Mouse (Mus musculus): ENCODE results near the gene Fgf22. TPM values are rescaled to one million over a fixed set of nuclear protein-coding genes. Genes with fewer than 3 reads are reported as not detected.
"Not testable (repeated sequence)": the region's sequence is repeated elsewhere in the genome, so short reads cannot be mapped to it uniquely, and the experiment has no call there.

Gene Fgf22
- total RNA-seq, 4 experiments from 2014 or later, result 1.7 to 4.6 (median 2.4) TPM

- no peak for DNase-seq (ENCODE audit: low spot score in 2 of 2)
Measured at GRCm38 (mm10) chr10:79732500-79732899, 22.4 kb upstream of the Fgf22 start.

DNA sequence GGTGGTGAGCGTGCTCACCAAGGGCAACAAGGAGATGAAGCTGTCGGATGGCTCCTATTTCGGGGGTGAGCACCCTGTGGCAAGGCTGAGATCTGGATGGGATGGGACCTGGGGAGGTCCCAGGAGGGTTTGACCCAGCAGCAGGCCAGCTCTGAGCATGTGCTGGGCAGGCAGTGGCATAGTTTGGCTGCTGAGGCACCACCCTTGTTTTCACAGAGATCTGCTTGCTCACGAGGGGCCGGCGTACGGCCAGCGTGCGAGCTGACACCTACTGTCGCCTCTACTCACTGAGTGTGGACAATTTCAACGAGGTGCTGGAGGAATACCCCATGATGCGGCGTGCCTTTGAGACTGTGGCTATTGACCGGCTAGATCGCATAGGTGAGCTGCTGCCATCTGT, 21.0 kb upstream of the Fgf22 start:
- no peak for DNase-seq (ENCODE audit: low spot score in 2 of 2)

DNA sequence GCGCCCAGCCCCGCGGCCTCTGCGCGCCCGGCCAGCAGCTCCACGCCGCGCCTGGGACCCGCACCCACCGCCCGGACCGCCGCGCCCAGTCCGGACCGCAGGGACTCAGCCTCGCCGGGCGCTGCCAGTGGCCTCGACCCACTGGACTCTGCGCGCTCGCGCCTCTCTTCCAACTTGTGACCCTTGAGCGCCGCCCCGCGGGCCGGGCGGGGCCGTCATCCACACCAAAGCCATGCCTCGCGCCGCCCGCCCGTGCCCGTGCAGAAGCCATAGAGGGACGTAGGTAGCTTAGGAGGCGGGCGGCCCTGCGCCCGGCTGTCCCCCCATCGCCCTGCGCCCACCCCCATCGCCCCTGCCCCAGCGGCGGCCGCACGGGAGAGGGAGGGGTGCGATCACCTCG, 19.5 kb upstream of the Fgf22 start:
- no peak for DNase-seq (ENCODE audit: low spot score in 2 of 2)

DNA sequence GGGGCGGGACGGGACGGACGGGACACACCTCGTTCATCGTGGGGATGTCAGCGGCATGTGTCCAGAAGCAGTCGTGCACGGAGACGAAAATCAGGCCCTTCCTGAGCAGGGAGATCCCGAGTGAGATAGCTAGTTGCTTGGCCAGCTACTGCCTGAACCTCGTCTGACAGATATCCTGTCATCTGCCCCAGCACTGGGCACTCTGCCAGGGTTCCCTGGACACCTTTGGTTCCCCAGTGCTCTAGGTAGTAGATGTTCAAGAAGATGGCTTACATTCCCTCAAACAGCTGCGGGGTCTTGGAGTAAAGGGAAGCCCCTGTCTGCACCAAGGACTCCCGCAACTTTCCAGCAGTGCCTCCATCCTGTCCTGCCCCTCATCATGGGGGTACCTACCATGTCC, 18.2 kb upstream of the Fgf22 start:
- no peak for DNase-seq (ENCODE audit: low spot score in 2 of 2)

GRCm38 (mm10) chr10:79738259-79738658, 16.6 kb upstream of the Fgf22 start:
- DNase-seq (ENCODE audit: low spot score in 2 of 2), result no peak

GRCm38 (mm10) chr10:79739234-79739633, 15.6 kb upstream of the Fgf22 start:
- no peak for DNase-seq (ENCODE audit: low spot score in 2 of 2)

DNA sequence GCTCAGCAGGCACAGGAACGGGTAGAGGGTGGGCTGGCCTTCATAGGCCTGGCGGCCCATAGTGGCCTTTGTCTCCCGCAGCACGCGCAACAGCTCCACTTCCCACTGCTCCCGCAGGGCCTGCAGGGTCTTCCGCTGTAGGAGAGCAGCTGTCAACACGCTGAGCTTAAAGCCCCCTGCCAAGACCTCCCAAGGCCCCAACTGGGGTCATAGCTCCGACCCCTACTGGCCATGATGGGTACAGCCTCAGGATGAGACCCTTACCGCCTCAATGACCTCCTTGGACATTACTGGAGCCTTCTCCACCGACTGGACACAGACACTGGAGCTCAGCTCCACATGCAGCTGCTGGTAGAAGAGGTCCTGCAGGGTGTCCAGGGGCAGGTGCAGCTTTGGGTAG, 14.0 kb upstream of the Fgf22 start:
- no peak for DNase-seq (ENCODE audit: low spot score in 2 of 2)

- DNase-seq (ENCODE audit: low spot score in 2 of 2), result no peak
Measured at GRCm38 (mm10) chr10:79743161-79743560, 11.7 kb upstream of the Fgf22 start.

- DNase-seq (ENCODE audit: low spot score in 2 of 2), result no peak
Measured at GRCm38 (mm10) chr10:79743650-79744365, 11.1 kb upstream of the Fgf22 start.

DNA sequence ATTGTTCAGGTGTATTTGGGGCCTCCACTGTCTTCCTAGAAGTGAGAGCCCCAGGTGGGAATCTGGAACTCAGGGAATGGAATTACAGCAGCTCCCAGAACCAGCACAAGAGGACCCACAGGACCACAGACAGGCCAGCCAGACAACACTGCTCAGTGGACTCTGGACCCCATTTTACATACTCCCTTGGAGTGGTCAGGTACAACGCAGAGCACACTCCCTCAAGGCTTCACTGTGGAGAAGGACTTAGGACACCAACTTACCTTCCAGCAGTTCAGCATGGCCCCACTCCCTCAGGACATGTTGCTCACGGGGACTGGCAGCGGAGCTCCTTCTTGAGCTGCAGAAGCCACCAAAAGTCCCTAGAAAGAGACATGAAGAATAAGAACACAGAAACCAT, 9.5 kb upstream of the Fgf22 start:
- DNase-seq (ENCODE audit: low spot score in 2 of 2), result no peak

- DNase-seq (ENCODE audit: low spot score in 2 of 2), result peak; percentile 97
Measured at GRCm38 (mm10) chr10:79745898-79746773, 8.7 kb upstream of the Fgf22 start, which contains the start of gene Polrmt. Polrmt (minus strand) TSS chr10:79746581.

- no peak for DNase-seq (ENCODE audit: low spot score in 2 of 2)
Measured at GRCm38 (mm10) chr10:79746774-79747151, 8.1 kb upstream of the Fgf22 start.

DNA sequence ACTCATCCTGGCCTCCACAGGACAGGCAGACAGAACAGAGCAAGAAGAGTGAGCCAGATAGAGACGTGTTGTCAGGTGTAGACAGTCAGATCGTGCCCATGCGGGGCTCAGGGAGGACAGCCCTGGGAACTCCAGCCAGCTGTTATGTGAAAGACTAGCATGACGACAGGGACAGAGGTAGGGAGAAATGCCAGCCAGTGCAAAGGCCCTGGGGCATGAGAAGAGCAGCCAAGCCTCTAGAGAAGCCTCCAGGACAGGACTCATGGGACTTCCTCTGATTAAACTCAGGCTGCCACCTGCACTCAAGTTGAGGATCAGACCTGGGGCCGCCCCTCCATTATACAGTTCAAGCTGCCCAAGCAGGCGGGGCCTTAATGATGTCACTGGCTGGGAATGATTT, 6.4 kb upstream of the Fgf22 start:
- DNase-seq (ENCODE audit: low spot score in 2 of 2), result no peak

- no peak for DNase-seq (ENCODE audit: low spot score in 2 of 2)
Measured at GRCm38 (mm10) chr10:79755854-79756253, 978 bp downstream of the Fgf22 start.

GRCm38 (mm10) chr10:79756660-79757059, 1.8 kb downstream of the Fgf22 start:
- no peak for DNase-seq (ENCODE audit: low spot score in 2 of 2)

DNA sequence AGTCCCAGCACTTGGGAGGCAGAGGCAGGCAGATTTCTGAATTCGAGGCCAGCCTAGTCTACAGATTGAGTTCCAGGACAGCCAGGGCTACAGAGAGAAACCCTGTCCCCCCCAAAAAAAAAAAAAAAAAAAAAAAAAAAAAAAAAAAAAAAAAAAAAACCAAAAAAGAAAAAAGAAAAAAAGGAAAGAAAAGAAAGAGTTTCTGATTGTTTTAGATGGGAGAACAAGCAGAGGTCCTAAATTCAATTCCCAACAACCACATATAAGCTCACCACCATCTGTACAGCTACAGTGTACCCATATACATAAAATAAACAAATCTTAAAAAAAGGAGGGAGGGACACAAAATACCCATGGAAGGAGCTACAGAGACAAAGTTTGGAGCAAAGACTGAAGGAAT, 4.8 kb downstream of the Fgf22 start:
- DNase-seq (ENCODE audit: low spot score in 2 of 2), result not testable (repeated sequence)

GRCm38 (mm10) chr10:79760603-79761143, 5.8 kb downstream of the Fgf22 start:
- no peak for DNase-seq (ENCODE audit: low spot score in 2 of 2)

- no peak for DNase-seq (ENCODE audit: low spot score in 2 of 2)
Measured at GRCm38 (mm10) chr10:79762875-79763274, 8.0 kb downstream of the Fgf22 start.

DNA sequence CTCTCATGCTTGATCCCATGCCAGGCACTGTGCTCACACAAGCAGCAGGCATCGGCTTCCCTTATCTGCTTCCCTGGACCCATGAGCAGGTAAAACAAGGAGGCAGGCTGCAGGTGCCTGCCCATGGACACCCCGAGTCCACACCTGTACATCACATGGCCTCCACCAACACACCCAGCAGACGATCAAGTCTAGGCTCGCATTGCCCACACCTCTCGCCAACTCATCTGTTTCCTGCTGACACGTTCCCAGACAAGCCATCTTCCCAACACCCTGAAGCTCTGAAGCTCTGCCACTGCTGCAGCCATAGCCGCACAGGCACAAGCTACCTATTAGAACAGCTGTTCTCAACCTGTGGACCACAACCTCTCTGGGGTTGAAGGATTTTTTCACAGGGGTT, 9.4 kb downstream of the Fgf22 start:
- DNase-seq (ENCODE audit: low spot score in 2 of 2), result no peak

DNA sequence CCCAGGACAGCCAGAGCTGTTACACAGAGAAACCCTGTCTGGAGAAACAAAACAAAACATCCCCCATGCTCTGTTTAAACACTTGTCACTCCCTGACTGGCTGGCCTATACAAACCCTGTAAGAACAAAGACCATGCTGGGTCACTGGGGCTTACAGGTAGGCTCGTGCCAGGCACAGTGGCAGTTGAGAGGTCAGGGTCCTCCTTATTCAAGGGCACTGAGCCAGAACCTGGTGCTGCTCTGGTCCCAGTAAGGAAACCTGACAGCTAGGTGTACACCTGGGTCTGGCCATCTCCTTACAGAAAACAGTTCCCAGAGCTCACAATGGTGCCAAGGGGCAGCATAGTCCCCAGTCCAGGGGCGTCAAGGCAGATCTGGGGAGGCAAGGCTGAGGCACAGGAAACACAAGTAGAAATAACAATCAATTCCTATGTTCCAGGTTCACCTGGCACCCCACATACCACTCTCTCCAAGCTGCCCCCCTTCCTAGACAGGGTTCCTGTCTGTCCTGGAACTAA, 10.4 kb downstream of the Fgf22 start:
- no peak for DNase-seq (ENCODE audit: low spot score in 2 of 2)

- DNase-seq (ENCODE audit: low spot score in 2 of 2), result peak in 1 of 2 experiments; percentile 38
Measured at GRCm38 (mm10) chr10:79766001-79766507, 11.2 kb downstream of the Fgf22 start.
